Mouse (Mus musculus): ENCODE measurements at regions not wholly inside any gene's neighbourhood (a gene's known extent, or its start where the extent isn't known, plus 50 kb on each side); places are given as distances from the start of the nearest gene placed in this dataset.

- TF ChIP-seq CTCF (IDR thresholded peaks at IDR 0.05; ENCODE audit: borderline replicate concordance, extremely low read depth, insufficient read depth, insufficient read length) (no peak), POLR2A (IDR thresholded peaks at IDR 0.05; ENCODE audit: borderline replicate concordance, extremely low read depth, insufficient read depth, insufficient read length, poor library complexity, severe bottlenecking) (no peak)
Observed at GRCm38 (mm10) chr5:12124935-12125334, 207.1 kb downstream of the 4933402N22Rik start.
